Mouse (Mus musculus) hindbrain, embryonic 15.5 days (tissue): Measurements from ENCODE around the gene Gm21721. TPM values are rescaled to one million over a fixed set of nuclear protein-coding genes. Genes with fewer than 3 reads are reported as not detected.
"Not testable (repeated sequence)": the region's sequence is repeated elsewhere in the genome, so short reads cannot be mapped to it uniquely, and the experiment has no call there.

Source experiments
- ATAC-seq: fragments of 200-750 bp; cut with Nextera tagmentation; 2 replicates; pipeline ENCODE4 v1.8.0; 2017; ENCODE audit warnings: low read depth, moderate number of reproducible peaks, moderate TSS enrichment; ENCODE audit not compliant: low FRiP score
- H3K27ac ChIP-seq: fragments of 300-500 bp; sonication (generic); replicated peaks from 2 replicates; pipeline ENCODE4 v1.5.1; 2015; ENCODE audit warnings: mild to moderate bottlenecking, inconsistent platforms
- H3K27me3 ChIP-seq: fragments of 300-500 bp; sonication (generic); 2 replicates; pipeline ENCODE4 v1.6.1; 2015; ENCODE audit warnings: control low read depth, inconsistent platforms
- H3K36me3 ChIP-seq: fragments of 300-500 bp; sonication (generic); 2 replicates; pipeline ENCODE4 v1.6.1; 2015; ENCODE audit warnings: control low read depth, inconsistent platforms
- H3K4me1 ChIP-seq: fragments of 300-500 bp; sonication (generic); replicated peaks from 2 replicates; pipeline ENCODE4 v1.6.1; 2015; ENCODE audit warnings: control low read depth, inconsistent platforms
- H3K4me2 ChIP-seq: fragments of 300-500 bp; sonication (generic); 2 replicates; pipeline ENCODE4 v1.6.1; 2015; ENCODE audit warnings: moderate library complexity, mild to moderate bottlenecking, inconsistent platforms
- H3K4me3 ChIP-seq: fragments of 300-500 bp; sonication (generic); 2 replicates; pipeline ENCODE4 v1.5.1; 2015; ENCODE audit warnings: mild to moderate bottlenecking, inconsistent platforms
- H3K9ac ChIP-seq: fragments of 300-500 bp; sonication (generic); 2 replicates; pipeline ENCODE4 v1.6.1; 2015; ENCODE audit warnings: inconsistent platforms
- H3K9me3 ChIP-seq: fragments of 300-500 bp; sonication (generic); 2 replicates; pipeline ENCODE4 v1.6.1; 2016; ENCODE audit warnings: control low read depth, inconsistent platforms
- WGBS: fragments of 180-500 bp; shearing (Covaris S2); methylation state at CpG from one replicate; pipeline ENCODE4 v1.1.7; 2015; 5-methylcytosine and 5-hydroxymethylcytosine counted together
- polyA plus RNA-seq: library from polyadenylated mRNA; unstranded; fragments of >200 nt; fragmentation: Nextera tagmentation; extraction: Ambion mirVana; gene quantifications from 2 replicates; pipeline ENCODE4 v1.2.1, GENCODE M21; 2015

Gm21721 gene
- not detected in 2 replicates for polyA plus RNA-seq

DNA sequence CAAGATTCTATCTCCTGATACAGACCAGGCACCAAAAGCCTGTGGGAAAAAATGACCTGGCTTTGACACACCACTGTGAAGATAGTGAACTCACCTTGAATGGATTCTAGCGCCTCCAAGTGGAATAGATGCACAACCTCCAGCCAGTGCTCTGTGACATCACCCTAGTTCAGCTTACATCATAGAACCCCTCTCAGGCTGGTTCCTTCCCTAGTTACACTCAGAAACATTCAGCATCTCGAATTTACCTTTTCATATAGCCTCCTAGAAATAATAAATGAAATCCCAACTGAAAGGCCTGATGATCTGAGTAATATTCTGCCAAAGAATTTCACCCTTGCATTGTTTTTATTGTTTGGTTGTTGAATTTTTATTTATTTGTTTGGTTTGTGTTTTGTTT, at the start of gene Gm21721:
Gene Gm21721 (minus strand): TSS at position 101 of the 400 bp plus-strand sequence.
- not testable (repeated sequence) for H3K4me2 ChIP-seq, ATAC-seq, H3K9me3 ChIP-seq, H3K27ac ChIP-seq, H3K4me1 ChIP-seq, H3K9ac ChIP-seq, H3K4me3 ChIP-seq, H3K27me3 ChIP-seq, H3K36me3 ChIP-seq
- WGBS, result no CpG with 5 or more reads among the region's 2 CpGs

Other genes starting within 250 kb of the Gm21721 start
- gene Gm21292, start 68.3 kb downstream of the Gm21721 start, polyA plus RNA-seq, result not detected in 2 replicates
- gene Gm21812, start 145.0 kb upstream of the Gm21721 start, polyA plus RNA-seq, result not detected in 2 replicates
- not detected in 2 replicates for gene Gm21874, start 214.0 kb upstream of the Gm21721 start, polyA plus RNA-seq